Mouse (Mus musculus) adrenal gland, postnatal 25 days (tissue): ENCODE results near the gene Surf6. TPM values are rescaled to one million over a fixed set of nuclear protein-coding genes. Genes with fewer than 3 reads are reported as not detected.
"Not testable (repeated sequence)": the region's sequence is repeated elsewhere in the genome, so short reads cannot be mapped to it uniquely, and the experiment has no call there.

Experiments
- DNase-seq: peaks from one replicate; pipeline ENCODE4 v3.0.0; 2021; ENCODE audit warnings: mixed read lengths
- total RNA-seq: library from RNA; stranded (reverse); gene quantifications from 2 replicates; pipeline ENCODE4 v1.2.3, GENCODE M21; 2021

Gene Surf6
- total RNA-seq, 1 experiment from 2014 or later: 33.7 TPM

GRCm38 (mm10) chr2:26913416-26914147, 10.9 kb upstream of the Surf6 start:
- DNase-seq: no peak

GRCm38 (mm10) chr2:26912253-26912770, 9.6 kb upstream of the Surf6 start:
- DNase-seq: no peak

- peak; percentile 54 for DNase-seq
These were observed 8.5 kb upstream of the Surf6 start for GRCm38 (mm10) chr2:26910994-26911765.

GRCm38 (mm10) chr2:26910124-26910993, 7.7 kb upstream of the Surf6 start, which contains the start of the genes Med22 and Rpl7a:
Gene Med22 (minus strand): TSS chr2:26910677.
Gene Rpl7a (plus strand): TSS chr2:26910764.
- peak; percentile 100 for DNase-seq

GRCm38 (mm10) chr2:26909387-26909784, 6.7 kb upstream of the Surf6 start:
- DNase-seq: no peak

- DNase-seq: no peak
These were observed 6.2 kb upstream of the Surf6 start for GRCm38 (mm10) chr2:26908710-26909386.

DNA sequence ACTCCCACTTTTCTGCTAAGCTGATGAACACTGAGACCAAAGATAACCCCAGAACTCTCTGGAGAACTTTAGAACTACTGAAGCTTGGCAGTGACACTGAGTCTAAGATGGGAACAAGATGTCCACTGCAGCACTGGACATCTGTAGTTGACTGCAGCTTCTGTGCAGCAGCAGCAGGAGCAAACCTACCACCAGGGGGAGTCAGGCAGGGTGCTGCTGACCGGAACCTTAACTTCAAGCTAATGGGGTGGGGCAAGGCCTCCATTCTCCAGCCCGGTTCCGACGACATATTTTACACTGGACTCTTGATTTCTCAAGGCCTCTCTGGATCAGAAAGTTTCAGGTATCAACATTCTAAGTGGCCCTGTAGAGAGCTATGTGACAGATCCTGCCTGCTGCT, 4.4 kb upstream of the Surf6 start:
- peak; percentile 55 for DNase-seq

DNA sequence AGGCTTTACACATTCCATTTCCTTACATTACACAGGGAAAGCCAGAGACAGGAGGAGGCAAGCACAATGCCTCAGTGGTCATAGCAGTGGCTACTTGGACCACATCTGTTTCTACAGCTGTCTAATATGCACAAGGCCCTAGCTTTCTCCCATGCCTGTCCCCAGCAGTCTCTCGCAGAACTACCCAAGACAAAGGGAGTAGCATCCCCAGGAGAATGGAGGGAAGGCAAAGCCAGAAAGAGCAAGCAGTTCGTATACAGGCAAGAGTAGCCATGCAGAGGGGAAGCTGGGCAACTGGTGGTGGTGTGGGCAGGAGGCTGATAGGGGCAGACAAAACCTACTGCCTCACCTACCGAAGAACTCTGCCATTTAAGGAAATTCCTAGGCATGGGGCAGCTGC, 3.8 kb upstream of the Surf6 start:
- no peak for DNase-seq

DNA sequence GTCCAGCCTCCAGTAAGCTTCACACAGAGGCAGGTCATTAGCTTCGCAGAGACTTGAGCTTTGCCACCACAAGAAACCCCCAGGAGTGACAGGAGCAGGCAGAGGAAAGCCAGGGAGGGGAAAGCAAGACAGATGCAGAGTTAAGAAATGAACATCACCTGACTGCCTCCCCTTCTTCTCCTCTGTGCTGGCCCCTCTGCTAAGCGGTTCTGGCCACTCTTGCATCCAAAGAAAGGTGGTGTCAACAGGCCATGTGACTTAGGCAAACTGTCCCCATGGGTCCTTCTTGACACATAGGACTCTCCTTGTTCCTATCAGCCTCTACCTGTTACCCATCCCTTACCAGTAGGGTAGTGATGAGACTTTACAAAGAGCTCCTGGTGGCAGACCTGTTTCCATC, 3.3 kb upstream of the Surf6 start:
- DNase-seq: no peak

DNA sequence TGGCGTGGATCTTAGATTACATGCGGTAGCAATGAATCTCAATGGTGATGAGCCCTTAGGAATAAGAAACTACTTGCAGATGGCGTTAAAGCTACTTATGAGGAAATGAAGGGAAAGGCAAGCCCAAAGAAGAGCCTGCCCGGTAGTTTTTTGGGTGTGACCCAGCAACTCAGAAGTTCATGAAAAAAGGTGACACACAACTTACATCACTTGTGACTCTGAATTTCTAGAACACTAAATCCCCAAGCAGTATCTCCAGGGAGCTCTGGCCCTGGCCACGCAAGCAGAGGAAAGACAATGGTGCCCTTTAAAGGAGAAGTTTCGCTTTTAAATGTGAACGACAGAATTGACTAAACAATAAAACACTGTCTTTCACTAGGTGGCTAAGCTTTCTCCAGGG, 632 bp upstream of the Surf6 start:
- DNase-seq: no peak

GRCm38 (mm10) chr2:26901834-26902400, 762 bp downstream of the Surf6 start:
- DNase-seq: no peak

- DNase-seq: no peak
These were observed 1.9 kb downstream of the Surf6 start for GRCm38 (mm10) chr2:26900731-26901130.

- no peak for DNase-seq
These were observed 6.8 kb downstream of the Surf6 start for GRCm38 (mm10) chr2:26895898-26896297.

GRCm38 (mm10) chr2:26886170-26886569, 16.5 kb downstream of the Surf6 start:
- not testable (repeated sequence) for DNase-seq

- not testable (repeated sequence) for DNase-seq
These were observed 17.1 kb downstream of the Surf6 start for GRCm38 (mm10) chr2:26885541-26885940.

GRCm38 (mm10) chr2:26878571-26878970, 24.1 kb downstream of the Surf6 start:
- no peak for DNase-seq

- DNase-seq: no peak
These were observed 32.0 kb downstream of the Surf6 start for GRCm38 (mm10) chr2:26870666-26871065.

GRCm38 (mm10) chr2:26864879-26865278, 37.8 kb downstream of the Surf6 start, which contains the start of gene Abo:
Gene Abo (minus strand): TSS chr2:26864979.
- no peak for DNase-seq

DNA sequence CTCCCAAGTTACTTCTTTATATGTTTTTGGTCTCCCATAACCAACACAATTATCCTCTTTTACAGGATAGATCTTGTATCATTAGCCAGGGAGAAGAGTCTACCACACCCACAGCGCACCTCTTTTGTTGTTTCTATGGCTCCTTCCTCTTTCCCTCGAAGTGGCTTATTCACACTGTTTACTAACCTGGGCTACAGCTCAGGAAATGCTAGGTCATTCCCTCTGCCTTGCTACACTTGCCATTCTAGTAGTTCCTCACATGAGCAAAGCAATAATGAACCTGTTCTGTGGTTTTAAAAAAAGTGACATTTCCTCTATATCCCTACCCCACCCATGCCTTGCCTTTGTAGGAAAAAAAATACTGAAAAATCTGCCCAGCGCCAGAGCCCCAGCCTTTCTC, 39.8 kb downstream of the Surf6 start:
- no peak for DNase-seq

- DNase-seq: no peak
These were observed 55.0 kb downstream of the Surf6 start for GRCm38 (mm10) chr2:26847706-26848105.
